Mouse (Mus musculus) heart, postnatal 0 days (tissue): ENCODE measurements around the gene Grm4.

Experiments used
- CTCF ChIP-seq: IDR thresholded peaks from 2 replicates; pipeline ENCODE4 v1.5.1; 2016; ENCODE audit warnings: antibody characterized with exemption, control low read depth, low read depth
- EP300 ChIP-seq: IDR thresholded peaks from 2 replicates; pipeline ENCODE4 v1.6.1; 2016; ENCODE audit warnings: antibody characterized with exemption, low read depth

DNA sequence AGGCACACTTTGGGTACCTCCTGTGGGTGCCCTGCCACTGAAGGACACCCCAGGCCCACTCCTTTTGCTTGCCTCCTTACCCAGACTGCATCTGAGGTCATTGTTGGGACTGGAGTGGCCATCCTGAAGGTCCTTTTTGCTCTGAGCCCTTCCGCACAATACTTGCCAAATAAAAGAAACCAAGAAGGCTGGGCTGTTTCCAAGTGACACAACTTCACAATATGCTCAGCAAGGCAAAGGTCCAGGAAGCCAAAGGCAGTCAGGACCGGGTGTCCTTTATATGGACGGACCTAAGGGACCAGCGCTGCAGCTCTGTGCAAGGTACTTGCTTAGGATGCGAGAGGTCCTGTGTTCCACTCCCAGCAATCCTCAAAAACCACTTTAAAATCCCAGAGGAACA is 47.0 kb upstream of the Grm4 start:
- no peak for TF ChIP-seq CTCF
- TF ChIP-seq EP300 = no peak
